Mouse (Mus musculus) left cerebral cortex, adult 11 months (tissue): ENCODE measurements around the gene Htr1b.
A peak's percentile ranks its signal among the peaks of the same experiment; 100 is the strongest.

ENCODE experiments used
- DNase-seq: peaks from one replicate; pipeline ENCODE4 v3.0.0; 2022; ENCODE audit warnings: low spot score

Htr1b gene

GRCm38 (mm10) chr9:81633437-81633973 is at the start of gene Htr1b:
Gene Htr1b, minus strand, starts transcription at chr9:81633828.
- DNase-seq = peak; percentile 21

GRCm38 (mm10) chr9:81676716-81677115 is 43.1 kb upstream of the Htr1b start:
- no peak for DNase-seq

GRCm38 (mm10) chr9:81637486-81637885 is 3.9 kb upstream of the Htr1b start:
- DNase-seq = no peak

GRCm38 (mm10) chr9:81635109-81635508 is 1.5 kb upstream of the Htr1b start:
- no peak for DNase-seq

GRCm38 (mm10) chr9:81634163-81634562 is 535 bp upstream of the Htr1b start:
- DNase-seq = no peak

GRCm38 (mm10) chr9:81632736-81633436 is 742 bp downstream of the Htr1b start:
- no peak for DNase-seq

- no peak for DNase-seq
These were observed 1.4 kb downstream of the Htr1b start for GRCm38 (mm10) chr9:81632191-81632735.

GRCm38 (mm10) chr9:81631581-81632091 is 2.0 kb downstream of the Htr1b start:
- DNase-seq = peak; percentile 19

GRCm38 (mm10) chr9:81626899-81627606 is 6.6 kb downstream of the Htr1b start:
- DNase-seq = peak; percentile 64

GRCm38 (mm10) chr9:81625898-81626297 is 7.7 kb downstream of the Htr1b start:
- no peak for DNase-seq

- no peak for DNase-seq
These were observed 10.8 kb downstream of the Htr1b start for GRCm38 (mm10) chr9:81622873-81623272.

- DNase-seq = no peak
These were observed 22.6 kb downstream of the Htr1b start for GRCm38 (mm10) chr9:81611022-81611421.
